ENCODE assay signal across 7 mouse cellular contexts in the genomic region with DNA sequence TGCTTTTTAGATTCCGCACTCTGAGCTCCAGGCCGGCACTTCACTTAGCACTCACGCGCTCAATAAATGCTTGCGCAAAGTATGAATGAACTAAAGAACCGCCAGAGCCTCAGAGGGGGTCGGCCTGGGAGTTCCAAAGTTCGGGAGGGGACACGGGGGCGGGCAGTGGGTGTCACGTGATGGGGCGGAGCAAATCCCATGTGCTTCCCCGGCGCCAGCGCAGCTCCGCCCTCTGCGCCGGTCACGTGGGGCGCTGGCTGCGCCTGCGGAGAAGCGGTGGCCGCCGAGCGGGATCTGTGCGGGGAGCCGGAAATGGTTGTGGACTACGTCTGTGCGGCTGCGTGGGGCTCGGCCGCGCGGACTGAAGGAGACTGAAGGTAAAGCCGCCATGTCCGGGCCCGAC. TPM values are rescaled to one million over a fixed set of nuclear protein-coding genes. Genes with fewer than 3 reads are reported as not detected.
A peak's percentile ranks its signal among the peaks of the same experiment; 100 is the strongest.
DNase-seq lines count a peak whose midpoint lies in the region; ATAC-seq lines count a peak whose summit lies in the region.

No protein-coding gene starts in this region.

- peak overlapping the region; percentile 51 for H3K4me2 ChIP-seq in embryonic facial prominence, embryonic 11.5 days (ENCODE audit: low read depth, low read length)
- peak overlapping the region; percentile 82 for H3K4me2 ChIP-seq in limb, embryonic 11.5 days (ENCODE audit: low read depth, severe bottlenecking)
- H3K4me2 ChIP-seq in midbrain, embryonic 14.5 days (ENCODE audit: low read length) = peak overlapping the region; percentile 98

- H3K9ac ChIP-seq in embryonic facial prominence, embryonic 11.5 days (replicated peaks; ENCODE audit: low read length) = peak overlapping the region; percentile 97
- H3K9ac ChIP-seq in limb, embryonic 11.5 days (ENCODE audit: low read length) = peak overlapping the region; percentile 95
- H3K9ac ChIP-seq in midbrain, embryonic 14.5 days (replicated peaks; ENCODE audit: low read length) = peak overlapping the region; percentile 94

- H3K27me3 ChIP-seq in embryonic facial prominence, embryonic 11.5 days (ENCODE audit: control insufficient read depth, insufficient read depth, low read length) = no peaks in the 10 kb centered on the region
- no peaks in the 10 kb centered on the region for H3K27me3 ChIP-seq in limb, embryonic 11.5 days (ENCODE audit: control insufficient read depth, insufficient read depth, low read length)
- no peaks in the 10 kb centered on the region for H3K27me3 ChIP-seq in midbrain, embryonic 14.5 days (ENCODE audit: control insufficient read depth, insufficient read depth, low read length)

- H3K9me3 ChIP-seq in embryonic facial prominence, embryonic 11.5 days (replicated peaks; ENCODE audit: control insufficient read depth, low read length) = no peaks in the 10 kb centered on the region
- no peaks in the 10 kb centered on the region for H3K9me3 ChIP-seq in limb, embryonic 11.5 days (ENCODE audit: control insufficient read depth, low read length)
- H3K9me3 ChIP-seq in midbrain, embryonic 14.5 days (ENCODE audit: control insufficient read depth, low read length) = no peaks in the 10 kb centered on the region

- peaks cover 7% of the 10 kb centered on the region for H3K4me1 ChIP-seq in embryonic facial prominence, embryonic 11.5 days (ENCODE audit: control insufficient read depth, insufficient read depth, low read length)
- H3K4me1 ChIP-seq in limb, embryonic 11.5 days (ENCODE audit: control insufficient read depth, insufficient read depth, low read length) = peaks cover 12% of the 10 kb centered on the region
- H3K4me1 ChIP-seq in midbrain, embryonic 14.5 days (ENCODE audit: control insufficient read depth, insufficient read depth, low read length) = peaks cover 11% of the 10 kb centered on the region

- peak overlapping the region; percentile 80 for H3K4me3 ChIP-seq in embryonic facial prominence, embryonic 11.5 days (ENCODE audit: low read depth, low read length)
- H3K4me3 ChIP-seq in limb, embryonic 11.5 days (ENCODE audit: low read depth, low read length) = peak overlapping the region; percentile 96
- peak overlapping the region; percentile 93 for H3K4me3 ChIP-seq in midbrain, embryonic 14.5 days (replicated peaks; ENCODE audit: low read depth, low read length)

- peak; percentile 95 for ATAC-seq in embryonic facial prominence, embryonic 11.5 days (replicated peaks; ENCODE audit: insufficient number of reproducible peaks, low FRiP score, low TSS enrichment, low read depth)
- peak; percentile 94 for ATAC-seq in limb, embryonic 11.5 days (ENCODE audit: insufficient number of reproducible peaks, low FRiP score, low TSS enrichment, low read depth)
- peak; percentile 98 for ATAC-seq in midbrain, embryonic 14.5 days (ENCODE audit: low FRiP score, low TSS enrichment)

- peak; percentile 98 for DNase-seq in adrenal gland, postnatal 14 days
- DNase-seq in embryonic facial prominence, embryonic 11.5 days (ENCODE audit: low spot score) = peak; percentile 98
- peak; percentile 100 for DNase-seq in heart, adult 11 months
- peak; percentile 98 for DNase-seq in kidney, adult 18-20 months
- peak; percentile 96 for DNase-seq in limb, embryonic 11.5 days (ENCODE audit: low spot score)
- peak; percentile 97 for DNase-seq in midbrain, embryonic 14.5 days
- DNase-seq in spleen, adult 18-20 months = peak; percentile 91 to 97

- peaks cover 9% of the 10 kb centered on the region for H3K36me3 ChIP-seq in embryonic facial prominence, embryonic 11.5 days (replicated peaks; ENCODE audit: control insufficient read depth, insufficient read depth, low read depth, low read length)
- peaks cover 14% of the 10 kb centered on the region for H3K36me3 ChIP-seq in limb, embryonic 11.5 days (ENCODE audit: control insufficient read depth, insufficient read depth, low read length)
- H3K36me3 ChIP-seq in midbrain, embryonic 14.5 days (ENCODE audit: control insufficient read depth, insufficient read depth, low read length) = peaks cover 27% of the 10 kb centered on the region

- H3K27ac ChIP-seq in embryonic facial prominence, embryonic 11.5 days (replicated peaks; ENCODE audit: low read depth, low read length) = peak overlapping the region; percentile 93
- peak overlapping the region; percentile 94 for H3K27ac ChIP-seq in limb, embryonic 11.5 days (replicated peaks; ENCODE audit: low read depth, low read length)
- H3K27ac ChIP-seq in midbrain, embryonic 14.5 days (replicated peaks; ENCODE audit: low read depth, low read length) = peak overlapping the region; percentile 87

- WGBS in embryonic facial prominence, embryonic 11.5 days = under 1% methylated on average over 38 of the region's 38 CpGs
- under 1% methylated on average over 33 of the region's 38 CpGs for WGBS in limb, embryonic 11.5 days
- under 1% methylated on average over 38 of the region's 38 CpGs for WGBS in midbrain, embryonic 14.5 days

RNA-seq across cellular contexts. Expression of gene Eif4g1, which starts 4.4 kb away (rescaled TPM):
- 379 and 389 TPM in 2 replicates for total RNA-seq in adrenal gland, postnatal 14 days (2021)
- polyA plus RNA-seq in embryonic facial prominence, embryonic 11.5 days (2014; fragmentation: Nextera tagmentation; extraction: Ambion mirVana) = 156 TPM in 2 replicates
- 170 and 190 TPM in 2 replicates for polyA plus RNA-seq in limb, embryonic 11.5 days (2014; fragmentation: Nextera tagmentation; extraction: Ambion mirVana)
- 117 and 123 TPM in 2 replicates for polyA plus RNA-seq in midbrain, embryonic 14.5 days (2014; fragmentation: Nextera tagmentation; extraction: Ambion mirVana)

RNA-seq across cellular contexts. Expression of gene Fam131a, which starts 20.5 kb away (rescaled TPM):
- total RNA-seq in adrenal gland, postnatal 14 days (2021) = 12.5 and 12.6 TPM in 2 replicates
- 3.9 and 4.4 TPM in 2 replicates for polyA plus RNA-seq in embryonic facial prominence, embryonic 11.5 days (2014; fragmentation: Nextera tagmentation; extraction: Ambion mirVana)
- 3.5 and 4.1 TPM in 2 replicates for polyA plus RNA-seq in limb, embryonic 11.5 days (2014; fragmentation: Nextera tagmentation; extraction: Ambion mirVana)
- 45.3 and 50.1 TPM in 2 replicates for polyA plus RNA-seq in midbrain, embryonic 14.5 days (2014; fragmentation: Nextera tagmentation; extraction: Ambion mirVana)

RNA-seq across cellular contexts. Expression of gene Psmd2, which starts 21.0 kb away (rescaled TPM):
- total RNA-seq in adrenal gland, postnatal 14 days (2021) = 220 and 224 TPM in 2 replicates
- polyA plus RNA-seq in embryonic facial prominence, embryonic 11.5 days (2014; fragmentation: Nextera tagmentation; extraction: Ambion mirVana) = 500 and 501 TPM in 2 replicates
- polyA plus RNA-seq in limb, embryonic 11.5 days (2014; fragmentation: Nextera tagmentation; extraction: Ambion mirVana) = 480 and 491 TPM in 2 replicates
- 277 and 366 TPM in 2 replicates for polyA plus RNA-seq in midbrain, embryonic 14.5 days (2014; fragmentation: Nextera tagmentation; extraction: Ambion mirVana)

RNA-seq across cellular contexts. Expression of gene Ece2, which starts 42.9 kb away (rescaled TPM):
- total RNA-seq in adrenal gland, postnatal 14 days (2021) = 12.1 and 13.2 TPM in 2 replicates
- 2.4 and 2.5 TPM in 2 replicates for polyA plus RNA-seq in embryonic facial prominence, embryonic 11.5 days (2014; fragmentation: Nextera tagmentation; extraction: Ambion mirVana)
- 3.0 and 3.4 TPM in 2 replicates for polyA plus RNA-seq in limb, embryonic 11.5 days (2014; fragmentation: Nextera tagmentation; extraction: Ambion mirVana)
- 8.5 and 11.9 TPM in 2 replicates for polyA plus RNA-seq in midbrain, embryonic 14.5 days (2014; fragmentation: Nextera tagmentation; extraction: Ambion mirVana)

RNA-seq across cellular contexts. Expression of gene Polr2h, which starts 45.0 kb away (rescaled TPM):
- total RNA-seq in adrenal gland, postnatal 14 days (2021) = 33.1 and 34.3 TPM in 2 replicates
- 120 and 124 TPM in 2 replicates for polyA plus RNA-seq in embryonic facial prominence, embryonic 11.5 days (2014; fragmentation: Nextera tagmentation; extraction: Ambion mirVana)
- polyA plus RNA-seq in limb, embryonic 11.5 days (2014; fragmentation: Nextera tagmentation; extraction: Ambion mirVana) = 136 and 140 TPM in 2 replicates
- polyA plus RNA-seq in midbrain, embryonic 14.5 days (2014; fragmentation: Nextera tagmentation; extraction: Ambion mirVana) = 89.6 and 95.7 TPM in 2 replicates

Comparison
In these comparisons a context has a peak if more than half of its experiments do, and no peak if none do; other contexts are left out.
1. Peak in every context shown above with its lines: DNase-seq, ATAC-seq, H3K4me3 ChIP-seq and H3K27ac ChIP-seq.